Mouse (Mus musculus): ENCODE results near the gene Ttc1.

GRCm38 (mm10) chr11:43783772-43784171 is 36.0 kb upstream of the Ttc1 start:
- TF ChIP-seq CTCF (IDR thresholded peaks at IDR 0.05; ENCODE audit: control insufficient read depth, insufficient read depth, insufficient read length) = peak; percentile 75
- TF ChIP-seq MYOG (IDR thresholded peaks at IDR 0.05; ENCODE audit: control insufficient read depth, extremely low read depth, insufficient read length) = no peak
- TF ChIP-seq MAX (IDR thresholded peaks at IDR 0.05) = no peak
- TF ChIP-seq MYOD1 (IDR thresholded peaks at IDR 0.05; ENCODE audit: control insufficient read depth, insufficient read length, low read depth) = no peak
- TF ChIP-seq CEBPB (IDR thresholded peaks at IDR 0.05; ENCODE audit: low read depth) = no peak
- TF ChIP-seq USF1 (IDR thresholded peaks at IDR 0.05; ENCODE audit: low read depth) = no peak
- no peak for TF ChIP-seq FOSL1 (IDR thresholded peaks at IDR 0.05; ENCODE audit: insufficient read depth, low read length, poor library complexity, severe bottlenecking)
